Mouse (Mus musculus) liver, adult 2 months (tissue): ENCODE data around the gene Mnd1.

Experiments used
- CTCF ChIP-seq: fragments of 200-500 bp; IDR thresholded peaks from 2 replicates; pipeline ENCODE4 v1.5.1; 2011; ENCODE audit warnings: low read depth, low read length, control low read depth
- POLR2A ChIP-seq: fragments of 200-500 bp; IDR thresholded peaks from 2 replicates; pipeline ENCODE4 v1.6.1; 2011; ENCODE audit warnings: low read length, control low read depth; ENCODE audit not compliant: insufficient read depth; ENCODE audit errors: extremely low read depth

DNA sequence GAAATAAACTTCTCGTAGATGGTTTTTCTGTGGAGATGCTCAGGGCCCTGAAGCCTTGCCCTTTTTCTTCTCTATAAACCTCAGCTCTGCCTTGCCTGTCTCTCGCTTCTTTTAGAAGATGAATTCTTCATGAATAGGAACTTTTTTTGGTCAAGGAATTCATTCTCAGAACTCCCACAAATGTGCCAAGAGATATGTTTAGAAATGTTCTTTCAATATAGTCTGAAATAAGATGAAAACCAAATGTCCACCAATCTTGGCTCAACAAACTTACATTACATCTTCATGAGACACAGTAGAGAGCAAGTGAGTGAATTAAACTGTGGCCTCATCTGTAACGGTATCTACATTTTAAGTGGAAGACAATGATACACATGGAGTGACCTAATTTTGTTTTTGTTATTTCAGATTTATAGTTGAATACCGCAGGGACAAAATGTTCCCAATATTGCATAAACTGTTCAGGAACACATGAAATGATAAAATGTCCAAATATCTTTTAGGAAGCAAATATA, 74.3 kb downstream of the Mnd1 start:
- TF ChIP-seq CTCF (no peak), POLR2A (no peak)
